Mouse (Mus musculus) heart, postnatal 0 days (tissue): ENCODE measurements around the gene Gpc3.

ENCODE experiments used
- CTCF ChIP-seq: IDR thresholded peaks from 2 replicates; pipeline ENCODE4 v1.5.1; 2016; ENCODE audit warnings: antibody characterized with exemption, control low read depth, low read depth
- EP300 ChIP-seq: IDR thresholded peaks from 2 replicates; pipeline ENCODE4 v1.6.1; 2016; ENCODE audit warnings: antibody characterized with exemption, low read depth

DNA sequence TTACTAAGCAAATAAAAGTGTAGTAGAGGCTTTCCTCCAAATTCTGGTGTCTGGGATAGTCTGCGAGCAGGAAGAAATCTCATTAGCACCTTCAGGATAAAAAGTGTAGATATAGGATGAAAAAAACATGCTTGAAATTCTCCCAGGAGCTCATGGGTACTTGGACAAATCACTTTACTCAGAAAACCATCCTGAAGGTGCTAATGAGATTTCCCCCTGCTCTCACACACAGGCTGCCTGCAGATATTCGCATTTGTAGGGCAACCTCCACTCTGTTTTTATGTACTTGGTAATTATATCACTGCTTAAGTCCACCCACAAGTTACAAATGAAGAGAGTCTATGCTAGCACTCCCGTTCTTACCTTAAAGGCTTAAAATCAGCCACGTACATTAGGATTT is 308.5 kb downstream of the Gpc3 start:
- no peak for TF ChIP-seq CTCF
- no peak for TF ChIP-seq EP300
